Mouse (Mus musculus) neural tube, embryonic 12.5 days (tissue): Measurements from ENCODE around the gene Slc27a2. TPM values are rescaled to one million over a fixed set of nuclear protein-coding genes. Genes with fewer than 3 reads are reported as not detected.

Experiments used
- ATAC-seq: fragments of 200-750 bp; cut with Nextera tagmentation; 2 replicates; pipeline ENCODE4 v1.8.0; 2017; ENCODE audit warnings: low read depth, mild to moderate bottlenecking, moderate TSS enrichment, moderate library complexity; ENCODE audit not compliant: low FRiP score
- H3K27ac ChIP-seq: fragments of 300-500 bp; sonication (generic); 2 replicates; pipeline ENCODE4 v1.5.1; 2016
- H3K27me3 ChIP-seq: fragments of 300-500 bp; sonication (generic); replicated peaks from 2 replicates; pipeline ENCODE4 v1.6.1; 2016; ENCODE audit warnings: mild to moderate bottlenecking
- H3K36me3 ChIP-seq: fragments of 300-500 bp; sonication (generic); 2 replicates; pipeline ENCODE4 v1.6.1; 2016; ENCODE audit warnings: mild to moderate bottlenecking
- H3K4me1 ChIP-seq: fragments of 300-500 bp; sonication (generic); 2 replicates; pipeline ENCODE4 v1.6.1; 2016
- H3K4me2 ChIP-seq: fragments of 300-500 bp; sonication (generic); replicated peaks from 2 replicates; pipeline ENCODE4 v1.6.1; 2016; ENCODE audit warnings: mild to moderate bottlenecking
- H3K4me3 ChIP-seq: fragments of 300-500 bp; sonication (generic); 2 replicates; pipeline ENCODE4 v1.5.1; 2016
- H3K9ac ChIP-seq: fragments of 300-500 bp; sonication (generic); 2 replicates; pipeline ENCODE4 v1.6.1; 2016; ENCODE audit warnings: mild to moderate bottlenecking
- H3K9me3 ChIP-seq: fragments of 300-500 bp; sonication (generic); 2 replicates; pipeline ENCODE4 v1.6.1; 2016; ENCODE audit warnings: mild to moderate bottlenecking
- WGBS: fragments of 180-500 bp; shearing (Covaris S2); methylation state at CpG from one replicate; pipeline ENCODE4 v1.1.7; 2016; 5-methylcytosine and 5-hydroxymethylcytosine counted together
- polyA plus RNA-seq: library from polyadenylated mRNA; unstranded; fragments of >200 nt; fragmentation: Nextera tagmentation; extraction: Ambion mirVana; gene quantifications from 2 replicates; pipeline ENCODE4 v1.2.1, GENCODE M21; 2016

Gene Slc27a2
- polyA plus RNA-seq, 1 experiment from 2014 or later: 1.9 TPM

- WGBS: 81% methylated on average over 17 of the region's 17 CpGs
- ATAC-seq: no peak
Measured at GRCm38 (mm10) chr2:126563411-126564105, 11.4 kb downstream of the Slc27a2 start.

DNA sequence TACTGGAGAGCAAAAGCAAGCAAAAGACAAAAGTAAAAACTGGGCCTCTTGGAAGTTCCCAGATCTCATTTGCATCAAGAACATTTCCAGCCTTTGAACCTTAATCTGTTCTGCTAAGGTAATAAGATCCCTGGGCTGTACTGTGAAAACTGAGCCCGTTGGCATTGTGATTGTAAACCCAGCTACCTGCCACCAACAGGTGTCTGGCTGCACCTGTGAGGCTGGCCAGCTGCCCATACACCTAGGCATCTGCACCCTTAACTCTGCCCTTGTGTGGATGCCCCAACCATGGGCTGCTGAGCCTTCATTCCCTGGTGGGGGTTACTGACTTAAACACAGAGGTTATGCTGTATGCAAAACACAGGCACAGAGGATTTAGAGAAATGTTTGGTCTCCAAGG, 20.0 kb downstream of the Slc27a2 start:
- Histone ChIP-seq H3K4me1 (no peaks in the 10 kb centered on the region), H3K4me2 (no peak overlapping the region), H3K27me3 (no peaks in the 10 kb centered on the region), H3K9ac (no peak overlapping the region), H3K36me3 (no peaks in the 10 kb centered on the region), H3K9me3 (no peaks in the 10 kb centered on the region), H3K27ac (no peak overlapping the region), H3K4me3 (no peak overlapping the region)
- WGBS: 74% methylated on average over 1 of the region's 1 CpGs
- ATAC-seq: no peak

More at GRCm38 (mm10) chr2:126563411-126564105, 11.4 kb downstream of the Slc27a2 start:
- H3K27ac ChIP-seq: no peak overlapping the region
- no peaks in the 10 kb centered on the region for H3K9me3 ChIP-seq
- H3K9ac ChIP-seq: no peak overlapping the region
- no peaks in the 10 kb centered on the region for H3K4me1 ChIP-seq
- no peaks in the 10 kb centered on the region for H3K36me3 ChIP-seq
- H3K4me2 ChIP-seq: no peak overlapping the region
- H3K27me3 ChIP-seq: no peaks in the 10 kb centered on the region
- H3K4me3 ChIP-seq: no peak overlapping the region

GRCm38 (mm10) chr2:126572747-126573146, 20.5 kb downstream of the Slc27a2 start:
- no peak overlapping the region for H3K4me3 ChIP-seq
- H3K36me3 ChIP-seq: no peaks in the 10 kb centered on the region
- no peak overlapping the region for H3K9ac ChIP-seq
- H3K27me3 ChIP-seq: no peaks in the 10 kb centered on the region
- H3K9me3 ChIP-seq: no peaks in the 10 kb centered on the region
- H3K4me1 ChIP-seq: no peaks in the 10 kb centered on the region
- no peak for ATAC-seq
- WGBS: 84% methylated on average over 4 of the region's 4 CpGs
- H3K27ac ChIP-seq: no peak overlapping the region
- H3K4me2 ChIP-seq: no peak overlapping the region

DNA sequence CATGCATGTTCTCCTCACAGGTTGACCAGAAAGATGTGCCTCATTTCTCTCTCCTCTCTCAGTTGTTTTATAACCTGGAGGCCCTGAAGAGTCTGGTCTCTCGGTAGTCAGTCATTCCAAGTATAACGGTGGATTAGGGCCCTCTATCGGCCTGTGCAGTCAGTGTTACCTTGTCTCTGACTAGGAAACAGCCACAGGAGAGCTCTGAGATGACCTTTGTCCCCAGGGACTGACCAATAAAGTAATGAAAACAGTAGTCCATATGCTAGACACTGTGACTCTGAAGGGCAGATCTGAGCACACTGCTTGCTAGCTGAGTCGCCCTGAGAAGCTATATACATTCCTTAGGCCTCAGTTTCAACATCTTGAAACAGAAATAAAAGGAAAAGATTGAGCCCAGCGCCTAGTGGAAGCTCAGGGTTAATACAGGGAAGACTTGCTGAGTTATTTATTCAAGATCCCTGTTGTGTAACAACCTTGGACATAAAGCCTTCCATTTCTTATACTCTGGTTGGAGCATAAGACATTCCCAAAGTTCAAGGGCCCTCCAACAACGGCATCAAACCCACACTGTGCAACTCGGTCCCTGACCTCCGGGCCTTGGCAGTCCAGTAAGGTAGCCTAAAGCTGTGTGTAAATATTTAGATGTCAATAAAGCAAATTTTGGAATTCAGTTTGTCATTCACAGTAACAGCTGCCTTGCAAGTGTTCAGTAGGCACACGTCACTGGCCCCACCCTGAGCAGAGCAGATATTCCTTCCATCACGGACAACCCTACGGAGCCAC, 23.4 kb downstream of the Slc27a2 start:
- 82% methylated on average over 11 of the region's 11 CpGs for WGBS

DNA sequence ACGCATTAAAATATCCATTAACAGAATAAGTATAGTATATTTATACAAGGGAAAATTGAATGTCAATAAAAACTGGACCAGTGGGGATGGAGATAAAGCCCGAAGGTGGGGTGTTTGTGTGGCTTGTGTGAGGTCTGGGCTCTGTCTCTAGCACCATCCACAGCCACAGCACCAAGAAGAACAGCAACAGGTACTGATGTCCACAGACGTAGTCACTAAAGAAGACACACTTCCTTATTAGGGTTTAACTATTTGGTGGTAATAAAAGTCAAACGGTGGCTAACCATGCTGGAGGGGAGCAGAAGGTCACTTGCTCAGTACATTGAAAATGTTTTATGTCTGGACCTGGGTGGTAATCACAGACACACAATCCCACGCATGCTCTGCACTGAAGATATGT, 25.2 kb downstream of the Slc27a2 start:
- H3K36me3 ChIP-seq: no peaks in the 10 kb centered on the region

More for the DNA sequence above, 23.4 kb downstream of the Slc27a2 start:
- Histone ChIP-seq H3K9ac (no peak overlapping the region), H3K27ac (no peak overlapping the region), H3K4me1 (no peaks in the 10 kb centered on the region), H3K36me3 (no peaks in the 10 kb centered on the region), H3K4me2 (no peak overlapping the region), H3K4me3 (no peak overlapping the region), H3K27me3 (no peaks in the 10 kb centered on the region), H3K9me3 (no peaks in the 10 kb centered on the region)
- ATAC-seq: no peak

DNA sequence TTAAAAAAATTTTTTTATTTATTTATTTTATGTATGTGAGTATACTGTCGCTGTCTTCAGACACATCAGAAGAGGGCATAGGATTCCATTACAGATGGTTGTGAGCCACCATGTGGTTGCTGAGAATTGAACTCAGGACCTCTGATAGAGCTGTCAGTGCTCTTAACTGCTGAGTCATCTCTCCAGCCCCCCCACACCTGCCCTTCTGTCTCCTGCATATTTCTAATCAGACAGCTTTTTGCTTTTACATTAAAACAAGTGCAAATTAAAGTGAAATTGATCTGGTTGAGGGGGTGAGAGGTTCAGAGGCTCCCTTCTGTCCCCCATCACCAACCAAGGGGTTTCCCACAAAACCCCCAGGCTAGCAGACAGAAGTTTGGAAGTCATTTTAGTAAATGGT, 27.1 kb downstream of the Slc27a2 start:
- WGBS: 97% methylated on average over 1 of the region's 1 CpGs
- Histone ChIP-seq H3K9me3 (no peaks in the 10 kb centered on the region), H3K4me3 (no peak overlapping the region), H3K4me1 (no peaks in the 10 kb centered on the region), H3K9ac (no peak overlapping the region), H3K4me2 (no peak overlapping the region), H3K36me3 (no peaks in the 10 kb centered on the region), H3K27ac (no peak overlapping the region), H3K27me3 (no peaks in the 10 kb centered on the region)
- ATAC-seq: no peak

More for the DNA sequence above, 25.2 kb downstream of the Slc27a2 start:
- Histone ChIP-seq H3K27me3 (no peaks in the 10 kb centered on the region), H3K27ac (no peak overlapping the region), H3K4me3 (no peak overlapping the region), H3K4me2 (no peak overlapping the region), H3K9ac (no peak overlapping the region), H3K9me3 (no peaks in the 10 kb centered on the region), H3K4me1 (no peaks in the 10 kb centered on the region)
- 76% methylated on average over 5 of the region's 5 CpGs for WGBS
- no peak for ATAC-seq

- H3K9ac ChIP-seq: no peak overlapping the region
- no peaks in the 10 kb centered on the region for H3K27me3 ChIP-seq
- WGBS: 79% methylated on average over 6 of the region's 6 CpGs
- no peaks in the 10 kb centered on the region for H3K4me1 ChIP-seq
- no peak overlapping the region for H3K4me3 ChIP-seq
- H3K4me2 ChIP-seq: no peak overlapping the region
- no peaks in the 10 kb centered on the region for H3K36me3 ChIP-seq
- H3K27ac ChIP-seq: no peak overlapping the region
- no peaks in the 10 kb centered on the region for H3K9me3 ChIP-seq
- ATAC-seq: no peak
Measured at GRCm38 (mm10) chr2:126583960-126584359, 31.8 kb downstream of the Slc27a2 start.

GRCm38 (mm10) chr2:126584621-126585369, 32.6 kb downstream of the Slc27a2 start:
- WGBS: 85% methylated on average over 8 of the region's 8 CpGs
- H3K36me3 ChIP-seq: no peaks in the 10 kb centered on the region
- H3K9ac ChIP-seq: no peak overlapping the region
- no peaks in the 10 kb centered on the region for H3K9me3 ChIP-seq
- H3K4me3 ChIP-seq: no peak overlapping the region
- ATAC-seq: no peak
- H3K27ac ChIP-seq: no peak overlapping the region
- H3K27me3 ChIP-seq: no peaks in the 10 kb centered on the region
- no peaks in the 10 kb centered on the region for H3K4me1 ChIP-seq
- H3K4me2 ChIP-seq: no peak overlapping the region

DNA sequence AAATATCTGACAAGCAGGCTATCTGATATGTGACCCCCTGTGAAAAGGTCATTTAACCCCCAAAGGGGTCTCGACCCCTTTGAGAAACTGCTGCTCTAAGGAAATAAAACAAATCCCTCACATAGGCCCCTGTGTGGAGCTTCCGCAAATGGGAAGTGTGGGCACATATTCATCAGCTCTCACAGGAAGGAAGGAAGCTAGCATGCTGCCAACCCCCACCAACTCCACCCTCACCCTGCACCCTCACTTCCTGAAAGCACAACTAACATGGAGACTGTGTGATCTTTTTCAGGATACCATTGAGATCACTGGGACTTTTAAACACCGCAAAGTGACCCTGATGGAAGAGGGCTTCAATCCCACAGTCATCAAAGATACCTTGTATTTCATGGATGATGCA, 35.3 kb downstream of the Slc27a2 start:
- Histone ChIP-seq H3K9ac (no peak overlapping the region), H3K4me3 (no peak overlapping the region), H3K27ac (no peak overlapping the region), H3K4me1 (no peaks in the 10 kb centered on the region), H3K4me2 (no peak overlapping the region), H3K36me3 (no peaks in the 10 kb centered on the region), H3K9me3 (no peaks in the 10 kb centered on the region), H3K27me3 (no peaks in the 10 kb centered on the region)
- 79% methylated on average over 3 of the region's 3 CpGs for WGBS
- ATAC-seq: no peak

DNA sequence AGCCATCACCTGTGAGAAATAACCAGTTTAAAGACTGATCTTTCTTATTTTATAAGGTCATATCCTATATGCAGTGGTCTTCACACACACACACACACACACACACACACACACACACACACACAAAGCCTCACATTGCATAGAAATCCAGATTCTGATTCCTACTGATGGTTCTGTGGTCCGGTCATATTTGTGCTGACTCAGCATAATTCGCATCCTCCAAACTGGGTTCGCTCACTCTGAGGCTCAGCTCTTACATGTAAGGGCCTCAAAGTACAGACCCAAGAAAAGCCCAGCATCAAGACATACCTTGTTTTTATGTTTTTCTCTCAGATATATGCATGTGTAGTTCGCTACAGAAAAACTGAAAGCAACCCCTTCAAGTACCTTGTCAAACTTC, 39.1 kb downstream of the Slc27a2 start:
- ATAC-seq: no peak
- Histone ChIP-seq H3K4me3 (no peak overlapping the region), H3K4me2 (no peak overlapping the region), H3K9me3 (no peaks in the 10 kb centered on the region), H3K4me1 (no peaks in the 10 kb centered on the region), H3K9ac (no peak overlapping the region), H3K27me3 (no peaks in the 10 kb centered on the region), H3K27ac (no peak overlapping the region), H3K36me3 (no peaks in the 10 kb centered on the region)
- 89% methylated on average over 4 of the region's 4 CpGs for WGBS

GRCm38 (mm10) chr2:126593831-126594610, 41.8 kb downstream of the Slc27a2 start:
- H3K27me3 ChIP-seq: no peaks in the 10 kb centered on the region
- WGBS: 32% methylated on average over 26 of the region's 26 CpGs
- no peak overlapping the region for H3K9ac ChIP-seq
- no peaks in the 10 kb centered on the region for H3K9me3 ChIP-seq
- no peaks in the 10 kb centered on the region for H3K36me3 ChIP-seq
- peak overlapping the region; percentile 20 for H3K4me3 ChIP-seq
- no peak overlapping the region for H3K27ac ChIP-seq
- no peaks in the 10 kb centered on the region for H3K4me1 ChIP-seq
- ATAC-seq: no peak
- peak overlapping the region; percentile 60 for H3K4me2 ChIP-seq
